Mouse (Mus musculus) kidney, postnatal 0 days (tissue): ENCODE results near the gene Nfkbid. TPM values are rescaled to one million over a fixed set of nuclear protein-coding genes. Genes with fewer than 3 reads are reported as not detected.
"Not testable (repeated sequence)": the region's sequence is repeated elsewhere in the genome, so short reads cannot be mapped to it uniquely, and the experiment has no call there.

Source experiments
- ATAC-seq: fragments of 200-750 bp; cut with Nextera tagmentation; replicated peaks from 2 replicates; pipeline ENCODE4 v1.8.0; 2017; ENCODE audit warnings: low read depth, moderate number of reproducible peaks, moderate TSS enrichment, moderate library complexity; ENCODE audit not compliant: low FRiP score
- DNase-seq: peaks from one replicate; pipeline ENCODE4 v3.0.0-alpha.2; 2016; ENCODE audit warnings: low spot score
- H3K27ac ChIP-seq: fragments of 300-500 bp; sonication (generic); 2 replicates; pipeline ENCODE4 v1.5.1; 2014; ENCODE audit warnings: mild to moderate bottlenecking
- H3K27me3 ChIP-seq: fragments of 300-500 bp; sonication (generic); 2 replicates; pipeline ENCODE4 v1.6.1; 2014; ENCODE audit warnings: low read length, mixed read lengths; ENCODE audit not compliant: insufficient read depth
- H3K36me3 ChIP-seq: fragments of 300-500 bp; sonication (generic); 2 replicates; pipeline ENCODE4 v1.6.1; 2014; ENCODE audit warnings: low read length, mixed read lengths; ENCODE audit not compliant: insufficient read depth
- H3K4me1 ChIP-seq: fragments of 300-500 bp; sonication (generic); replicated peaks from 2 replicates; pipeline ENCODE4 v1.6.1; 2014; ENCODE audit warnings: antibody characterized with exemption, low read length, mixed read lengths; ENCODE audit not compliant: insufficient read depth
- H3K4me2 ChIP-seq: fragments of 300-500 bp; sonication (generic); 2 replicates; pipeline ENCODE4 v1.6.1; 2014; ENCODE audit warnings: mild to moderate bottlenecking, low read length, moderate library complexity, mixed read lengths
- H3K4me3 ChIP-seq: fragments of 300-500 bp; sonication (generic); replicated peaks from 2 replicates; pipeline ENCODE4 v1.5.1; 2014; ENCODE audit warnings: low read depth, low read length
- H3K9ac ChIP-seq: fragments of 300-500 bp; sonication (generic); 2 replicates; pipeline ENCODE4 v1.6.1; 2014; ENCODE audit warnings: low read depth, low read length
- H3K9me3 ChIP-seq: fragments of 300-500 bp; sonication (generic); replicated peaks from 2 replicates; pipeline ENCODE4 v1.6.1; 2016; ENCODE audit warnings: low read length, inconsistent platforms, mixed read lengths
- CTCF ChIP-seq: IDR thresholded peaks from 2 replicates; pipeline ENCODE4 v1.5.1; 2016; ENCODE audit warnings: antibody characterized with exemption, low read depth, mild to moderate bottlenecking, moderate library complexity
- WGBS: fragments of 180-500 bp; shearing (Covaris S2); extraction: QIAGEN DNeasy Blood & Tissue Kit; methylation state at CpG from one replicate; pipeline ENCODE4 v1.1.7; 2014; 5-methylcytosine and 5-hydroxymethylcytosine counted together
- polyA plus RNA-seq: library from polyadenylated mRNA; unstranded; fragments of >200 nt; fragmentation: Nextera tagmentation; extraction: Ambion mirVana; gene quantifications from 2 replicates; pipeline ENCODE4 v1.2.1, GENCODE M21; 2015

Gene Nfkbid
- polyA plus RNA-seq, 1 experiment from 2014 or later = 1.1 TPM

DNA sequence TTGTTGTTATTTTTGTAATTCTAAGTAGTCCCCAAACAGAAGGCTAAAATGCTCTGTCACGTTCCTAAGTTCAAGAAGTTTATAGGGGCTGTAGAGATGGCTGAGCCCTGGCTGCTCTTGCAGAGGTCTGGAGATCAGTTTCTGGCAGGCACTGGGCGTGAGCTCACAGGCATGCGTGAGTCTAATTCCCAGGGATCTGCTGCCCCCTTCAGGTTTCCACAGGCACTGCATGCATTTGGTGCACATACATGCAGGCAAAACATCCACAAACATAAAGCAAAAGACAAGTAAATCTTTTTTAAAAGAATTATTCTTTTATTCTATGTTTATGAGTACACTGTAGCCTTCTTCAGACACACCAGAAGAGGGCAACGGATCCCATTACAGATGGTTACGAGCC is 50.9 kb downstream of the Nfkbid start:
- WGBS = 44% methylated on average over 5 of the region's 5 CpGs
- ATAC-seq = no peak
- DNase-seq = peak; percentile 43
- no peaks in the 10 kb centered on the region for H3K36me3 ChIP-seq
- no peaks in the 10 kb centered on the region for H3K9me3 ChIP-seq
- no peaks in the 10 kb centered on the region for H3K4me1 ChIP-seq
- no peak overlapping the region for H3K27ac ChIP-seq
- H3K4me3 ChIP-seq = no peak overlapping the region
- peaks cover under 1% of the 10 kb centered on the region; the same call in 1 of the 2 replicates for H3K27me3 ChIP-seq
- TF ChIP-seq CTCF = peak; percentile 71
- H3K9ac ChIP-seq = no peak overlapping the region
- no peak overlapping the region for H3K4me2 ChIP-seq

DNA sequence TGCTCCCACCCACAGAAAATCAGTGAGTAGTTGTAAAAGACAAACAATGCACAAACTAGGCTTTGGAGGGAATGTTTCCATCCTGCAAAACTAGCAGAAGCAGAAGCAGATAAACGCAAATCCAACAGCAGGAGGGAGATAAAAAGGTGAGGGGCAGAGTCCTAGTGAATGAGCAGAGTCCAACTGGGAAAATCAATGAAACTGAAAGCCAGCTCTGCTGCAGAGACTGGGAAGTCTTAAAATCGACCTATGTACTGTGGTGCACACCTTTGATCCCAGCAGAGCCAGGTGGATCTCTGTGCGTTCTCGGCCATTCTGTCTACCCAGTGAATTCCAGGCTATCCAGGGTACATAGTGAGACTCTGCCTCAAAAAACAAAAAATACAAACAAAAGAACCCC is 53.5 kb downstream of the Nfkbid start:
- no peak overlapping the region for H3K4me3 ChIP-seq
- peaks cover 3% of the 10 kb centered on the region; the same call in 1 of the 2 replicates for H3K27me3 ChIP-seq
- H3K9me3 ChIP-seq = no peaks in the 10 kb centered on the region
- no peak overlapping the region for H3K4me2 ChIP-seq
- H3K9ac ChIP-seq = no peak overlapping the region
- WGBS = 55% methylated on average over 4 of the region's 4 CpGs
- ATAC-seq (no peak), DNase-seq (no peak)
- no peak for TF ChIP-seq CTCF
- no peaks in the 10 kb centered on the region for H3K4me1 ChIP-seq
- no peak overlapping the region for H3K27ac ChIP-seq
- H3K36me3 ChIP-seq = no peaks in the 10 kb centered on the region

GRCm38 (mm10) chr7:30476136-30476535 is 54.6 kb downstream of the Nfkbid start:
- H3K27ac ChIP-seq, H3K9me3 ChIP-seq, ATAC-seq, H3K4me3 ChIP-seq, H3K4me2 ChIP-seq, H3K27me3 ChIP-seq, H3K9ac ChIP-seq, H3K4me1 ChIP-seq, H3K36me3 ChIP-seq, DNase-seq: not testable (repeated sequence)
- WGBS = 82% methylated on average over 6 of the region's 7 CpGs

DNA sequence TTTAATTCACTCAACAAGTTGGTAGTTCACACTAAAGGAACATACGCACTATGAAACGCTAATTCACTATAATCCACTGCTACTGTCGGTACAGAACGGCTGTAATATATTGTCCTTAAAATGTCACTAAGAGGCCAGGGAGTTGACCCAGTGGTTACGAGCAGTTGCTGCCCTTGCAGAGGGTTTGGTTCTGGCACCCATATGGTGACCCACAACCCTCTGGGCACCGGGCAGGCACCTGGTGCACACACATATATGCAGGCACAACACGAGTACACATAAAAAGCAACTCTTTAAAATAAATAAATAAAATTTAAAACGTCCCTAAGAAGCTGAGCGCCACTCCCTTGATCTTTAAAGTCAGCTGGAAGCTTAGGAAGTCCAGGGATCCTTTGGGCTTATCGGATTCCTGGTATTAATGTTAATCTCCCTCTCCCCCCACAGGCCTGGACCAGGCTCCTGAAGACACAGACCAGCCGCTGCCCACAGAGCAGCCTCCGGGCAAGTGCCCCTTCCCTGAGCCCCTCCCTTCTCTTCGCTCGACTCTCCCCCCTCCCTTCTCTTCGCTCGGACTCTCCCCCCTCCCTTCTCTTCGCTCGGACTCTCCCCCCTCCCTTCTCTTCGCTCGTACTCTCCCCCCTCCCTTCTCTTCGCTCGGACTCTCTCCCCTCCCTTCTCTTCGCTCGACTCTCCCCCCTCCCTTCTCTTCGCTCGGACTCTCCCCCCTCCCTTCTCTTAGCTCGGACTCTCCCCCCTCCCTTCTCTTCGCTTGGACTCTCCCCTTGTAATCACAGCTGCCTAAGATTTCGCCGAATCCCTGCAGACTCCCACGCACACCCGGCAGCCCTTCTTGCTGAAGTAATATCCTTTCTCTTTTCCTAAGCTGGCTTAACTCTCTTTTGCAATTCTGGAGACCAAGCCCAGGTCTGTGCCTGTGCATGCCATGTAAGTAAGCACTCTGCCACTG is 56.2 kb downstream of the Nfkbid start:
- no peak overlapping the region for H3K9ac ChIP-seq
- H3K27me3 ChIP-seq = peaks cover 3% of the 10 kb centered on the region; the same call in 1 of the 2 replicates
- DNase-seq (peak; percentile 93), ATAC-seq (0 out of 2 replicates have a peak, but pooled peaks have one; percentile 43)
- no peak overlapping the region; the same call in 1 of the 2 replicates for H3K27ac ChIP-seq
- 2% methylated on average over 31 of the region's 32 CpGs for WGBS
- peak overlapping the region; percentile 47 for H3K4me2 ChIP-seq
- no peak overlapping the region; the same call in 1 of the 2 replicates for H3K4me3 ChIP-seq
- no peak for TF ChIP-seq CTCF
- no peaks in the 10 kb centered on the region for H3K4me1 ChIP-seq
- H3K36me3 ChIP-seq = no peaks in the 10 kb centered on the region
- no peaks in the 10 kb centered on the region for H3K9me3 ChIP-seq

Other genes starting within 250 kb of the Nfkbid start
- 32.9 and 43.0 TPM in 2 replicates for gene Cox7a1, start 237.6 kb upstream of the Nfkbid start, polyA plus RNA-seq
- 121 and 122 TPM in 2 replicates for gene Capns1, start 222.9 kb upstream of the Nfkbid start, polyA plus RNA-seq
- 148 and 157 TPM in 2 replicates for gene Polr2i, start 189.8 kb upstream of the Nfkbid start, polyA plus RNA-seq
- 176 and 179 TPM in 2 replicates for gene Tbcb, start 189.5 kb upstream of the Nfkbid start, polyA plus RNA-seq
- gene Ovol3, start 186.0 kb upstream of the Nfkbid start, polyA plus RNA-seq = not detected in 2 replicates
- 0.11 and 0.27 TPM in 2 replicates for gene Thap8, start 141.6 kb upstream of the Nfkbid start, polyA plus RNA-seq
- gene Wdr62, start 141.3 kb upstream of the Nfkbid start, polyA plus RNA-seq = 2.7 and 3.4 TPM in 2 replicates
- 22.7 and 23.3 TPM in 2 replicates for gene Clip3, start 130.0 kb upstream of the Nfkbid start, polyA plus RNA-seq
- gene Alkbh6, start 113.0 kb upstream of the Nfkbid start, polyA plus RNA-seq = 95.3 and 101 TPM in 2 replicates
- gene Syne4, start 106.9 kb upstream of the Nfkbid start, polyA plus RNA-seq = 79.0 and 88.4 TPM in 2 replicates
- not detected in 2 replicates for gene E130208F15Rik, start 100.0 kb upstream of the Nfkbid start, polyA plus RNA-seq
- gene Sdhaf1, start 97.8 kb upstream of the Nfkbid start, polyA plus RNA-seq = 32.0 and 35.1 TPM in 2 replicates
- gene Lrfn3, start 59.0 kb upstream of the Nfkbid start, polyA plus RNA-seq = 9.3 and 9.5 TPM in 2 replicates
- gene Tyrobp, start 8.0 kb upstream of the Nfkbid start, polyA plus RNA-seq = 41.9 and 47.3 TPM in 2 replicates
- 2.1 and 3.4 TPM in 2 replicates for gene Hcst, start 1.9 kb upstream of the Nfkbid start, polyA plus RNA-seq
- 24.1 and 25.4 TPM in 2 replicates for gene Aplp1, start 23.8 kb downstream of the Nfkbid start, polyA plus RNA-seq
- gene Kirrel2, start 36.0 kb downstream of the Nfkbid start, polyA plus RNA-seq = 0.65 and 1.5 TPM in 2 replicates
- 3.8 and 4.3 TPM in 2 replicates for gene Nphs1, start 36.6 kb downstream of the Nfkbid start, polyA plus RNA-seq
- gene Prodh2, start 71.9 kb downstream of the Nfkbid start, polyA plus RNA-seq = 22.9 and 34.1 TPM in 2 replicates
- 4.2 TPM in 2 replicates for gene Arhgap33, start 113.3 kb downstream of the Nfkbid start, polyA plus RNA-seq
- 15.8 and 17.7 TPM in 2 replicates for gene Hspb6, start 130.4 kb downstream of the Nfkbid start, polyA plus RNA-seq
- 5.2 and 5.6 TPM in 2 replicates for gene Proser3, start 130.6 kb downstream of the Nfkbid start, polyA plus RNA-seq
- gene Lin37, start 138.1 kb downstream of the Nfkbid start, polyA plus RNA-seq = 37.6 and 40.8 TPM in 2 replicates
- 100 and 102 TPM in 2 replicates for gene U2af1l4, start 141.6 kb downstream of the Nfkbid start, polyA plus RNA-seq
- 5.0 and 7.7 TPM in 2 replicates for gene Gm49396, start 141.6 kb downstream of the Nfkbid start, polyA plus RNA-seq
- 190 TPM in 2 replicates for gene Psenen, start 141.9 kb downstream of the Nfkbid start, polyA plus RNA-seq
- gene Igflr1, start 143.7 kb downstream of the Nfkbid start, polyA plus RNA-seq = 2.4 and 2.5 TPM in 2 replicates
- gene Kmt2b, start 167.0 kb downstream of the Nfkbid start, polyA plus RNA-seq = 4.9 and 5.9 TPM in 2 replicates
- 0.92 and 1.6 TPM in 2 replicates for gene Zbtb32, start 177.2 kb downstream of the Nfkbid start, polyA plus RNA-seq
- 35.5 and 48.6 TPM in 2 replicates for gene Upk1a, start 191.1 kb downstream of the Nfkbid start, polyA plus RNA-seq
- gene Cox6b1, start 204.4 kb downstream of the Nfkbid start, polyA plus RNA-seq = 1,603 and 1,723 TPM in 2 replicates
- gene Etv2, start 214.1 kb downstream of the Nfkbid start, polyA plus RNA-seq = not detected in 2 replicates
- 110 and 112 TPM in 2 replicates for gene Rbm42, start 228.6 kb downstream of the Nfkbid start, polyA plus RNA-seq
- gene Haus5, start 243.3 kb downstream of the Nfkbid start, polyA plus RNA-seq = 25.2 and 28.8 TPM in 2 replicates
- not detected in 2 replicates for gene Pmis2, start 249.9 kb downstream of the Nfkbid start, polyA plus RNA-seq